Mouse (Mus musculus): Measurements from ENCODE around the gene Gli1.
A peak's percentile ranks its signal among the peaks of the same experiment; 100 is the strongest.

Gene Gli1

DNA sequence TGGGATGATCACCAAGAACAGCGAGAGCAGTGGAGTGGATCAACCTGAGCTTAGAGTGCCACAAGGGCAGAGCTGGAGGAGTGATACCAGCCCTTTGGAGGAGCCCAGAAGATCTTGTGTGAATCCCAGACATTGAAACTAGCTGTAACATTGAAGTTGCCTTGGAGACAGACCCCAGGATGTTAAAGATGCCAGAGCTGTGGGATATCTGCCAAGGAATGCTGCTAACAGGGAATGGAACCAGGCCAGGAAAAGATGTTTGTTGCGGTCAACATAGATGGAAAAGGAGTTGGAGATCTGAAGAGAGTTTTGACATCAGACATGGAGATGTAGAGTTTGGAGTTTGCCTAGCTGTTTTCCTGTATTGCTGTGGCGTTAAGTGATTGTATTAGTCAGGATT is 4.4 kb upstream of the Gli1 start:
- no peak for DNase-seq (ENCODE audit: low read depth)

DNA sequence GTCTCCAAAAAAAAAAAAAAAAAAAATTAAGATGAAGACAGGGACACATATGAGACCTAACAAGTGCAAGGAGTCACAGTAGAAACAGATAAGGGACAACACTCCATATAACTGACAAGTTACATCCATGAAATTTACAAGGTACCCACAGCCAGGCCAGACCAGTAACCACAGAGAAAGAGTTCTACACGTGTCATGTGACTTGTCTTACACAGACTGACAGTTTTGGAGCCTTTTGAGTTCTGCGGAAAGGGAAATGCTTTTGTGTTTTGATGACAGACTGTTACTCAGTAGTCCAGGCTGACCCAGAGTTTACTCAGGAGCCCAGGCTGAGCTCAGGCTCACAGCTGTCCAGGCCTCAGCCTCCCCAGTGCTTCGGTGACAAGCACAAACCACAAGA is 1.3 kb upstream of the Gli1 start:
- DNase-seq (ENCODE audit: low read depth) = peak; percentile 40

DNA sequence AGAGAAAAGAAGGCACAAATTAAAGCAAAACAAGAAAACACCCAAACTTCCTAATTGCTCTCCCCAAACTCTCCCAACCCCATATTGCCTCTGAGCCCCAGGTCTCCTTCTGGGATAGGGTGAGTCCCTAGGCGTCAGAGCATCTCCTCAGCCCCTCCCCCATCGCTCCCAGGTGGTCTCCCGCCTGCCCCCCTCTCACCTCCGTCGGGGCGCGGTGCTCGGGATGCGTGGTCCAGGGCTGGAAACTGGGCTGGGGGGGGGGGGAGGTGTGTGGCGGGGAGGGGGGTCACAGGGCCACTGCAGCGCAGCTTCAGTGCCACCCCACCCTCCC is 449 bp downstream of the Gli1 start:
- no peak for DNase-seq (ENCODE audit: low read depth)

DNA sequence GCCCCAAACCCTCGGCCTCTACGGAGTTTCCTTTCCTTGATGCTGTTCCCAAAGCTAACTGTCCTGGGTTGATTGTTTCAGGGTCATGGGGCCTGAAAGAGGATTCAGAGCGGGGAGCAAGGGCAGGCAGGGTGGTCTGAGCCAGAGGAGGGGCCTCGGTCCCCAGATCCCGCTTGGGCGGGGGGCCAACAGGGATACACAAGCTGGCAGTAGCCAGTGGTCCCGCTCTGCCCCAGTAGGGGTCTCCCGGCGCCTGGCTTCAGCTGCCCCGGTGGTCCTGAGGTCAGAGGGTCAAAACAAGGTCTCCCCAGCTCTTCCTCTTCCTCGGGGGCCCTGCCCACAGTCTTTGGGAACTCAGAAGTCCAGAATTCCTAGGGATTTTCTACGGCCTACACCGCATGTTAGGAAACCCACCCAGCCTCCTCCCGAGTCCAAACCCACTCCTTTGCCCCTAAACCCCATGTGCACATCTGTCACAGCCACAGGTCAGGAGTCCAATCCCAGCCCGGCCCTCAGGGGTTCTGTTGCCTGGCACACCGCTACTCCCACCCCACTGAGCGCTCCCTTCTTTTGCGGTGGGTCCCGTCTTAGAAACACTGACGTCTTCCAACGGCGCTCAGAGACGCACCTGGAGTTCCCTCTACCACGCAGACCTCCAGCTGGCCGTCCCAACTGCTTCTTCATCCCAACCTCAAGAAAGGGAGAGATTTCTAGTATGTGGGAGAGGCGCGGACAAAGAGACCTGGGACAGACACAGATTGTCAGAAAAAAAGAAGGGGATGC is 1.0 kb downstream of the Gli1 start:
- DNase-seq (ENCODE audit: low read depth) = no peak

DNA sequence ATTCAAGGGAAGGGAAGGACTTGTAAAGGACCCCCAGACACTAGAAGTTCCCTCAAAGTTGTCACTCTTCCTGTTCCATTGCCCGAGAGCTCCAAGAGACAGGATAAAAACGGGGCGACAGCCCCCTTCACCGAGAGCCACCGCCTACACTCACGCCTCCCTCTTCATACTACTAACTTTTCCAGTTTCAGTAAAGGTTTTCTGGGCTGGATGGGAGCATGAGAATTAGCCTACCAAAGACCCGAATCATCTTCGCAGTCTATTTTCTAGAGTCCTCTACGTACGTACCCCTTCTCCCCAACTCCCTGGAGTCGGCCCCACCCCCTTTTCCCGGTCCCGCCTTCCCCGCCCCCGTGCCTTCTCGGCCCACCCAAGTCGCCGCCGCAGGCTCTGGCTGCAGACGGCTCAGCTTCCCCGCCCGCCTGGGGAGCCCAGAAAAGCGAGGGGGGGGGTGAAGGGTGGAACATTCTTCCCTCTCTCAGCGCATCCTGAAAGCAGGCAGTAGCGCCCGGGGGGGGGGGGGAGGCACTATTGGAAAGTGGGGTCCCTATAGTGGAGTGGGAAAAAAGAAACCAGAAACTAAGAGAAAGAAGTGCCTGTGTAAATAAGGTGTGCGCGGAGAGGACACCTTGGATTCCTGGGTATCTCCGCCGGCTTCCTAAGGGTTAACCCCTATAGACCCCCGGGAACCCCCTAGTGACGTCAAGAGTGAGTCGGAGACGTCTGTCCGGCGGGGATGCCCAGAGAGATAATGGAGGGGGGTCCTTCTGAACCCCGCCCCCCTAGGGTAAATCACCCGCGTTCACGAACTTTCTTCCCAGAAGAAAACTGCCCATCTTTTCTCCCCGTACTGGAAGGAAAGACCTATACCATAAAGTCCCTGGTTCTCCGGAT is 1.8 kb downstream of the Gli1 start:
- DNase-seq (ENCODE audit: low read depth) = peak; percentile 73

DNA sequence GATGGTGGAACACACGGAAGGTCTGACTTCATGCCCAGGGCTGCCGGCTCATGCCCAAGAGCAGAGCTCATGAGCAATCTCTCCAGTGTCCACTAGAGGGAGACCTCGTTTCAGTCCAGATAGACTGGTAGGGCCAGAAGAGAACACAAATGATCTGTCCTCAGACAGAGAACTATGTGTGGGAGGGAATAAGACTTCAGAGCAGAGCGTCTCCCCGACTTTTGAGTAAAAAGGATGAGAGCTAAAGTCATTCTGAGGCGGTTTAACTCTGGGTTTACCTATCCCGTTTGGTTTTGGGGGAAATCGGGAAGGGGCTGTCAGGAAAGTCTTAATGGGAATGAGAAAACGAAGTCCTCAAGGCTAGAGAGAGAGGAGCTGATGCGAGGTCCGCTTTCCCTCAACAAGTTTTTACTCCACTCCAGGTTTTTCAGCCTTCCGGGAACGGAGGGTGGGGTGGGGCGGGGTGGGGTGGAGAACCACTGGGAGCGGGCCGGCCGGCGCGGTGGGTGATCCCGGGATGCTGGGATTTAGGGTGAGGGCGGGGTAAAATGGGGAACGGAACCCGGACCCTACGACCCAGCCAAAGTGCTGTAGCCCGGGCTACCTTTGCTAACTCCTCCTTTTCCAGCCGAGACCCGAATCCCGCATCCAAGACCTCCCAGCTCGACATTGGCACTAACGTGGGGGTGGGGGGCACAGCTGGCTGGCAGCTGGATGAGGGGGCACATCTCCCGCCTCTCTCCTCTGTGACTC is 2.7 kb downstream of the Gli1 start:
- DNase-seq (ENCODE audit: low read depth) = peak; percentile 96

DNA sequence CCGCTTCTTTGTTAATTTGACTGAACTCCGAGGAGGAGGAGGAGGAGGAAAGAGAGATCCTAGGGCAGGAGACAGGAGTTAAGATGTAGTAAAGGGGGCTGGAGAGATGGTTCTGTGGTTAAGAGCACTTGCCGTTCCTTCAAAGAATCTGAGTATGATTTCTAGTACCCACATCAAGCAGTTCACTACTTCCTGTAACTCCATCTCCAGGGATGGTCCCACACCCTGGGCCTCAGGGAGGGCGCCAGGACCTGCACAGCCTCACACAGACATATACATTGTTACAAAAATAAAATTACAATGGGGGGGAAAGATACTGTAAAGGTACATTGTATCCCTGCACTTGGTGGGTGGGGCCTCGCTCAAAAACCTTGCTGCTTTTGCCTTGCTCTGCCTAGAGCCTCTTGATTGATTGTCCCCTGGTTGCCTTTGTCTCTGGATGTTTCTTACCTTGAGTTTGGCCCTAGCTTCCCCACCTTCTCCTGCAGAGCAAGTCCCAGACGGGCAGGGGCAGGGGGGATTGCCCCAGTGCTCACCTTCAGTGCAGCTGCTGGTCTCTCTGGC is 4.2 kb downstream of the Gli1 start:
- DNase-seq (ENCODE audit: low read depth) = no peak

DNA sequence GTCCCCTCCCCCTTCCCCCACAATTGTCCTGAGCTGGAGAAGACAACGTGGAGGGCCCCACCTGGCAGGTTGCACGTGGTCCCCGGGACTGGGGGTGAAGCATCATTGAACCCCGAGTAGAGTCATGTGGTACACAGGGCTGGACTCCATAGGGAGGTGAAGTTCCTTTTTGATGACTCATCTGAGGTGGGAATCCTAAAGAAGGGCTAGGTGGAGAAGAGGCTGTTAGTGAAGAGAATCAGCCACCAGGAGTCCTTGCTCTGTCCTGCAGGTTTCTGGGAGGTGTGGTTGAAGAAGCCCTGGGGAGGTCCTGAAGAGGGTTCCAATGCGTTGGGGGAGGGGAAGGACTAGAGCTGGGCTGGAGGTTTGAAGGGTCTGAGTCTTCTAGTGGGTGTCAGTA is 4.8 kb downstream of the Gli1 start:
- DNase-seq (ENCODE audit: low read depth) = no peak

DNA sequence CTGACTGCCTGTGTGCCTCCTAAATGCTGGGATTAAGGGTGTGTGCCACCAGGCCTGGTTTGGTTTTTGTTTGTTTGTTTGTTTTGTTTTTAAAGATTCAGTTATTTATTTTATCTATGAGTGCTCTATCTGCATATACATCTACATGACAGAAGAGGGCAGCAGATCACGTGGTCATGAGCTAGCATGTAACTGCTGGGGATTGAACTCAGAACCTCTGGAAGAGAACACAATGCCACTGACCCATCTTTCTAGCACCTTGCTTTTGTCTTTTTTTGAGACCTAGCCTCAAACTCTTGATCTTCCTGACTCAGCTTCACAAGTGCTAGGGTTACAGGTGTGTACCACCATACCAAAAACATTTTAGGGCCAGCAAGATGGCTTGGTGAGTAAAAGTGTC is 6.5 kb downstream of the Gli1 start:
- peak; percentile 43 for DNase-seq (ENCODE audit: low read depth)

DNA sequence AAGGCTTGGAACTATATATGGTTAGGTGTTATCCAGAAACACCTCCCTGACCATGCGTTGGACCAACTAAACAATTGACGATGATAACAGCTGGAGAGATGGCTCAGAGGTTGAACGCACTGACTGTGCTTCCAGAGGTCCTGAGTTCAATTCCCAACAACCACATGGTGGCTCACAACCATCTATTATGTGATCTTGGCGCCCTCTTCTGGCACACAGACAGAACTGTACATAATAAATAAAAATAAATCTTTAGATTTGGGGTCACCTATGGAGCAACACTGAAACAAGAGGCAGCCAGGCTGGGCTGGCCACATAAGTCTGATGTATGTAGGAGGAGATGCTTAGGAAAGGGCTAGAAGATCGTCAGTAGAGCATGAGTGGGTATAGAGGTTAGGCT is 8.6 kb downstream of the Gli1 start:
- peak; percentile 63 for DNase-seq (ENCODE audit: low read depth)

DNA sequence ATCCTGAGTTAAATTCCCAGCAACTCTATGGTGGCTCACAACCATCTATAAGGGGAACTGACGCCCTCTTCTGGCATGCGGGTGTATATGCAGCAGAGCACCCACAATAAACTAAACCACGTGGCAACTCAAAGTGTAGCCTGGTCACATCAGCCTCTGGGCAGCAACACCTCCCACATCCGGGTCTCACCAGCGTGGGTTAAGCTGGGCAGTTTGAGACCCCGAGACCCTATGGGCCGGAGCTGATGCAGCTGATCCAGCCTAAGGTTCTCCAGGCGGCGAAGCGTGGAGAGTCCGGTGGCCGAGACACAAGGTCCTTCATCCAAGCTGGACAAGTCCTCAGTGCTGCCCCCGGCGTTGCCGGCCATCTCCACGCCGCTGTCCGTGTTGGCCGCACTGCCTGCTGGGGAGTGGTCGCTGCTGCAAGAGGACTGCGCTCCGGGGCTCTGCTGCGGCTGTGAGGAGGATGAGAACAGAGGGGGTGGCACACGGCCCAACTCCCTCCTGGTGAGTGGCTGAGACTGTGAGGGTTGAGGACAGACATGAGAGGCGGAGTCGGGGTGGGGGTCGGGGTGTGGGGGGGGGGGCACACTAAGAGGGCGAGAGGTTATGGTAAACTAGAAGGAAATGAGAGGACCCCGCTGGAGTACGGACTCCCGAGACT is 9.4 kb downstream of the Gli1 start:
- peak; percentile 25 for DNase-seq (ENCODE audit: low read depth)

DNA sequence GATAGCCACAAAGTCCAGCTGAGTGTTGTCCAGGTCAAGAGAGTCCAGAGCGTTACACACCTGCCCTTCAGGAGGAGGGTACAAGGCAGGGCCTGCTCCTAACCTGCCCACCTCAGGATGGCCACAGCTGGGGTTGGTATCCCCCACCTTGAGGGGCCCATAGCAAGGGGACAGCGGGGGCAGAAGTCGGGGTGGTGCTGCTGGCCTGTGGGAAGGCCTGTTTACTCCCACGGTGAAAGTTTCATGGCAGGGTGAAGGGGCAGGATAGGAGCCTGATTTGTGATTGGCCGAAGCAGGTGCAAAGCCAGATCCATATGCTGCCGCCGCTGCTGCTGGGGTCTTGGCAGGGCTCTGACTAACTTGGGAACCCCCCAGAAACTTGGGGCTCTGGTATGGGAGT is 11.6 kb downstream of the Gli1 start:
- DNase-seq (ENCODE audit: low read depth) = no peak

DNA sequence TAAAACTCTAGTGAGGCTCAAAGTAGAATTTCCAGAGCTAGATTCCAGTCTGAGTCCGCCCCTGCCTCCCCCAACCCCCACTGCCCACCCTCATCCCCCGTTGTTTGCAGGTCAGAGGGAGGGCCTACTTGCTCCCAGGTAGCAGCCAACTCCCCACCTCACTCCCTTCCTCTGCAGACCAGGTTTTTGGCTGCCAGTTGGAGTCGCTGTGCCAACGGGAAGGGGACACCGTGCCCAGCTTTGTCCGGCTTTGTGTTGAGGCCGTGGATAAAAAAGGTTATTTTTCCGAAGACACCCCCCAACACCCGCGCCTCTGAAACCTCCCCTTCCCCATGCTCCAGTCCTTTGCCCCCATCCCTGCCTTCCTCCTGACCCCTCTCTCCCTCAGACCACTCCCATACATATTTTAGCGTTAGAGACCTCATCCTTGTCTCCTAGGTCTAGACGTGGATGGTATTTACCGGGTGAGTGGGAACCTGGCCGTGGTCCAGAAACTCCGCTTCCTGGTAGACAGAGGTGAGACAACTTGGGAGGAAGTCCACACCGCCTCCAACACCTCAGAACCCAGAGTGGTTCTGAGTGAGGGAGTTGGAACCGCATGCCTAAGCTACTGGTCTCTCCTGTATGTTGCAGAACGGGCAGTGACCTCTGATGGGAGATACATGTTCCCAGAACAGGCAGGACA is 14.2 kb downstream of the Gli1 start:
- DNase-seq (ENCODE audit: low read depth) = no peak

DNA sequence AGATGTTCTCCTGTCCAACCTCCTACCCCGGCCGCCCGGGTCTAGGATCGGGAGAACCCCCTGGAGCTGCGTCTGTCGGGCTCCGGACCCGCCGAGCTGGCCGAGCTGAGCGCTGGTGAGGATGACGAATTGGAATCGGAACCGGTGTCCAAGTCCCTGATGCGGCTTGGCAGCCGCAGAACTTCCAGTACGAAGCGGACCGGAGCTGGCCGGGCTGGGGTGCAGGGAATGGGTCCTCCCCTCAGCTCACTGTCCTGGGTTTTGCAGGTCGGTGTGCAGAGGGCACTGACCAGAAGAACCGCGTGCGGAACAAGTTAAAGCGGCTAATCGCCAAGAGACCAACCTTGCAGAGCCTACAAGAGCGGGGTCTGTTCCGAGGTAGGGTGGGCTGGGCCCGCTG is 14.9 kb downstream of the Gli1 start:
- DNase-seq (ENCODE audit: low read depth) = no peak

DNA sequence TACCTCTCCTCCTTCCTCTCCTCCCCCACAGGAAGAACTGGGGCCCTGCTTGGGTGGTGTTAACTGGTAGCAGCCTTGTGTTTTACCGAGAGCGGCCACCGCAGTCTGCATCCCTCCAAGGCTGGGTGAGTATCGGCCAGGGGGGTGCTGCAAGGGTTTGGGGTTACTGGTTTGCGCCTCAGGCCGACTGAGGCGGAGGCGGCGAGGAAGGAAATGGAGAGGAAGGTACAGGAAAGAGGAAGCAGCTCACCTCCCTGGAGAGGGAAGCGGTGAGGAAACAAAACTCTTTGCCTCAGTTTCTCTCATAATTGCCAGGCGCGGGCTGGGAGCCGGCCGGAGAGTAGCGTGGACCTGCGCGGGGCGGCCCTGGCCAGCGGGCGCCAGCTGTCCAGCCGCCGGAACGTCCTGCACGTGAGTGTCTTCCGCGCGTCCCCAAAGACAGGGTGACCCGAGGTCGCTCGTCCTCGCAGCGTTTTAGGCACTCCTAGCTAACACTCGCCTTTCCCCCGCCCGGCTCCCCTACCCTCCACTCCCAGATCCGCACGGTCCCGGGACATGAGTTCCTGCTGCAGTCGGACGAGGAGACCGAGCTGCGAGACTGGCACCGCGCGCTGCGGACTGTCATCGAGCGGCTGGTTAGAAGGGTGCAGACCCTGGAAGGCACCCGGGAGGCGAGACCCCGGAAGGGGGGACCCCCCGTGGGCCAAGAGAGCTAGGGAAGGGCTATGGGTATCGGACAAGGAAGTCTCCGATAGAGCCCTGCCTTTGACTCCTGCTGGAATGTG is 15.6 kb downstream of the Gli1 start:
- DNase-seq (ENCODE audit: low read depth) = no peak

DNA sequence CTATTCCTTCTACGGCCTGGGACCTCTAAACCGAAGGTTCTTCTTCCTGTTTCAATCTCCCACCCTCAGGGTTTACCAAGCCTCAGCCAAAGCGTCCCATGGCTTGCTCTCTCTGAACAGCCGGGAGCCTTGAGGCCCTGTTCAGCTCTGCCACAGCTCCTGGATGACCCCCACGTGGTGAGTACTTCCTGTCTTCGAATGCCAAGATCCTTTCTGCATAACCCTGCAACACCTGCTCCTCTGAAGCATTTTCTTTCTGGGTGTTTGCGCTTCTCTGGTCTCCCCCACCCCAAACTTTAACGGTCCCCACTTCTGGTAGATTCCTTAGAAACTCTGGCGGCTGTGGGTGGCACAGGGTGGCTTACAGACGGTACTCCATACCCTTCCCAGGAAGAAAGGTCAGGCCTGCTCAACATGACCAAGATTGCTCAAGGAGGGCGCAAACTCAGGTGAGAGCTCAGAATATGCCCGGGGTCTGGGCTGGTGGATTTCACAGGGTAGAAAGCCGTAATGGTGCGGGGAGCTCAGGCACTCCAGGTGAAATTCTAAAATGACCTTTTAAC is 16.2 kb downstream of the Gli1 start:
- no peak for DNase-seq (ENCODE audit: low read depth)

DNA sequence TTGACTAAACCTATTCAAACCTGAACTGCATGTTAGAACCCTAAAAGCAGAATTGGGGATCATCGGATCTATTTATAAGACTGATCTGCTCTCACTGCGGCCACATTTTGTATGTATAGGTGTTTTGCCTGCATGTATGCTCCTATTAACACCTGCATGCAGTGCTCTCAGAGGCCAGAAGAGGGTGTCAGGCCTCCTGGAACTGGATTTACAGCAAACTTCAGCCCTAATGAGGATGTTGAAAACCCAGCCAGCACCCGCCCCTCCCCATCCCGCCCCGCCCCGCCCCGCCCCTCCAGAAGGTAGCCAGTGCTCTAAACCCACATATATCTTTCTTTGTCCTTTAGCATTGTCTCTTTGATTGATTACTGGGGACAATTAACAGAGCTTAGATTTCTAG is 17.3 kb downstream of the Gli1 start:
- DNase-seq (ENCODE audit: low read depth) = peak; percentile 89

DNA sequence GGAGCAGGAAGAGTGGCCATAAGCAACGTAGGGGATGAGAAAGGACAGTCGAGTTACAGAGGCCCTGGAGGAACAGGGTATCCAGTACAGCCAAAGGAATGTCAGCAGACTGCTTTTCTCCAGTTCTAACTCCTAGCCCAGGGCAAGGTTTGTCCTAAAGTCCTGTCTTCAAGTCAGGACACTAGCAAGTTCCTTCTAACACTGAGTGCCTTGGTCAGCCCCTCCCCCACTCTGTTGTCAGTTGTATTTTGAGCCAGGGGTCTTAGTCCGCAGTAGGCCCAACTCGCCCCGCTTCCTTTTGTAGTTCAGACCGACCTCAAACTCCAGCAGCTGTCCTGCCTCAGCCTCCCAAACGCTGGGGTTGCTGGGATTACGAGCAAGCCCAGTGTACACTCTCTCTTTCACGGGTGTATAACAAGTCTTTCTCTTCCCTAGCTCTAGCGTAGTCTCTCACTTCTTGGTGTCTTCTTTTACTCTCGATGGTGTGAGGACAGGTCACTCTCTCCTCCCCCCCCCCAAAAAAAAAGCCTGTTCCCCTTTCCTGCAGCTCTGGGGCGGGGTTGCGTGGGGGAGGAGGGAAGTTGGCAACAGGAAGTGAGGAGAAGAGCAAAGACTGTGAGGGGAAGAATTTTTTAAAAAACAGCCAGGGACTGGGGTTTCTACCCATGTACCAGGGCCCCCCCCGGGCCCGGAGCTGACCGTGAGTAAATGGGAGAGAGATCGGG is 18.5 kb downstream of the Gli1 start:
- peak; percentile 69 for DNase-seq (ENCODE audit: low read depth)

DNA sequence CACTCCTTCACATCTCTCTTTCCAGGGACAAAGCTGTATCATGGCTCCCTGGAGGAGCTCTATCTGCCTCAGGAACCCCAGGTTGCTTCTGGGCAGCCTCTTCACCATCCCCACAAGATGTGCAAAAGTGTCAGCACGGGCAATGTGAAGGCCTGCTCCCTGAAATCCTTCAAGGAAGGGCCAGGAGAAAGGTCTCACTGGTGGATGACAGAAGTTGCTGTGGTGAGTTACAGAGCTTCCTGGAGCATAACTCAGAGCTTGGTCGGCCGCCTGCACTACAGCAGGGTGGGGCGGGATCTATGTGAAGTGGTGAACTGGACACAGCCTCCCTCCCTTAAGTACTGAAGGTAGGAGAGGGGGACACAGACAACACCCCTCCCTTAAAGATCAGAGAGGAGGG is 19.1 kb downstream of the Gli1 start:
- no peak for DNase-seq (ENCODE audit: low read depth)

DNA sequence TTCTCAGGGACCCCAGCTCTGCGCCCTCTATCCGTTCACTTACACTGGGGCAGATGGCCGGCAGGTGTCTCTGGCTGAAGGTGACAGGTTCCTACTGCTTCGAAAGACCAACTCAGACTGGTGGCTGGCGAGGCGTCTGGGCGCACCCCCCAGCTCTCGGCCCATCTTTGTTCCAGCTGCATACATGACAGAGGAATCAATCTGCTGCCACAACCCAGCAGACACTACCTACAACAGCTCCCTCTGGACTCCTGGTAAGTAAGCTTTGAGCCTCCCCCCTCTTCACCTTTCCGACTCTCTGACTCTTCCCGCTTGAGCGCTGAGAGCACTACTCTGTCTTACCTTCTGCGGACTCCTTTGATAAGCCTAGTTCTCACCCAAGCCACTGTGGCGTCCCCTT is 19.6 kb downstream of the Gli1 start:
- no peak for DNase-seq (ENCODE audit: low read depth)

Data from 416B (cell line).